Mouse (Mus musculus) hindbrain, postnatal 0 days (tissue): ENCODE data around the gene Pdik1l. TPM values are rescaled to one million over a fixed set of nuclear protein-coding genes. Genes with fewer than 3 reads are reported as not detected.

Experiments
- ATAC-seq: fragments of 200-750 bp; cut with Nextera tagmentation; 2 replicates; pipeline ENCODE4 v1.8.0; 2017; ENCODE audit warnings: mild to moderate bottlenecking, moderate TSS enrichment, moderate library complexity
- DNase-seq: peaks from one replicate; pipeline ENCODE4 v3.0.0-alpha.2; 2015; ENCODE audit warnings: low spot score
- H3K27ac ChIP-seq: fragments of 300-500 bp; sonication (generic); 2 replicates; pipeline ENCODE4 v1.5.1; 2014; ENCODE audit warnings: mild to moderate bottlenecking
- H3K27me3 ChIP-seq: fragments of 300-500 bp; sonication (generic); 2 replicates; pipeline ENCODE4 v1.6.1; 2014; ENCODE audit warnings: low read length, mixed read lengths; ENCODE audit not compliant: insufficient read depth
- H3K36me3 ChIP-seq: fragments of 300-500 bp; sonication (generic); 2 replicates; pipeline ENCODE4 v1.6.1; 2014; ENCODE audit warnings: low read length, mixed read lengths; ENCODE audit not compliant: insufficient read depth
- H3K4me1 ChIP-seq: fragments of 300-500 bp; sonication (generic); 2 replicates; pipeline ENCODE4 v1.6.1; 2014; ENCODE audit warnings: antibody characterized with exemption, low read length, mixed read lengths; ENCODE audit not compliant: insufficient read depth
- H3K4me2 ChIP-seq: fragments of 300-500 bp; sonication (generic); 2 replicates; pipeline ENCODE4 v1.6.1; 2014; ENCODE audit warnings: low read depth, mild to moderate bottlenecking, low read length, moderate library complexity, mixed read lengths
- H3K4me3 ChIP-seq: fragments of 300-500 bp; sonication (generic); 2 replicates; pipeline ENCODE4 v1.5.1; 2014; ENCODE audit warnings: low read length
- H3K9ac ChIP-seq: fragments of 300-500 bp; sonication (generic); replicated peaks from 2 replicates; pipeline ENCODE4 v1.6.1; 2014; ENCODE audit warnings: mild to moderate bottlenecking, low read length, moderate library complexity, mixed read lengths
- H3K9me3 ChIP-seq: fragments of 300-500 bp; sonication (generic); 2 replicates; pipeline ENCODE4 v1.6.1; 2016; ENCODE audit warnings: low read length, mixed read lengths
- CTCF ChIP-seq: IDR thresholded peaks from 2 replicates; pipeline ENCODE4 v1.5.1; 2016; ENCODE audit warnings: antibody characterized with exemption, control low read depth, low read depth
- WGBS: fragments of 180-500 bp; shearing (Covaris S2); extraction: QIAGEN DNeasy Blood & Tissue Kit; methylation state at CpG from one replicate; pipeline ENCODE4 v1.1.7; 2014; 5-methylcytosine and 5-hydroxymethylcytosine counted together
- polyA plus RNA-seq: library from polyadenylated mRNA; unstranded; fragments of >200 nt; fragmentation: Nextera tagmentation; extraction: Ambion mirVana; gene quantifications from 2 replicates; pipeline ENCODE4 v1.2.1, GENCODE M21; 2015
- total RNA-seq: library from RNA; depleted of rRNA; stranded (reverse); fragments of >200 nt; gene quantifications from 2 replicates; pipeline ENCODE4 v1.2.3, GENCODE M21; 2014

Pdik1l gene
- total and polyA plus RNA-seq, 2 experiments from 2014 or later: 24.8 to 35.2 TPM

GRCm38 (mm10) chr4:134253722-134254324 lies 33.9 kb downstream of the Pdik1l start, which contains the start of gene Grrp1:
TSS of gene Grrp1 (minus strand) at chr4:134254106.
- peak; percentile 16 for DNase-seq
- H3K4me3 ChIP-seq: peak within 1 kb of the TSS; percentile 52
- no peak within 1 kb of the TSS for H3K9ac ChIP-seq
- H3K36me3 ChIP-seq: no peaks in the 10 kb centered on the region
- WGBS: 2% methylated on average over 13 of the region's 13 CpGs
- peak within 1 kb of the TSS; percentile 36 for H3K4me2 ChIP-seq
- no peak for TF ChIP-seq CTCF
- no peaks in the 10 kb centered on the region for H3K9me3 ChIP-seq
- H3K4me1 ChIP-seq: peaks cover 17% of the 10 kb centered on the region
- ATAC-seq: no peak
- peaks cover 15% of the 10 kb centered on the region for H3K27me3 ChIP-seq
- peak within 1 kb of the TSS; percentile 46; the same call in 1 of the 2 replicates for H3K27ac ChIP-seq

GRCm38 (mm10) chr4:134252911-134253721 lies 34.6 kb downstream of the Pdik1l start:
- Histone ChIP-seq H3K27me3 (peaks cover 15% of the 10 kb centered on the region), H3K27ac (peak overlapping the region; percentile 46; the same call in 1 of the 2 replicates), H3K36me3 (no peaks in the 10 kb centered on the region), H3K9me3 (no peaks in the 10 kb centered on the region), H3K9ac (no peak overlapping the region), H3K4me3 (peak overlapping the region; percentile 52), H3K4me1 (peaks cover 17% of the 10 kb centered on the region), H3K4me2 (peak overlapping the region; percentile 68)
- TF ChIP-seq CTCF: no peak
- WGBS: 18% methylated on average over 15 of the region's 15 CpGs
- ATAC-seq: no peak
- DNase-seq: no peak

GRCm38 (mm10) chr4:134252131-134252910 lies 35.4 kb downstream of the Pdik1l start:
- Histone ChIP-seq H3K4me2 (peak overlapping the region; percentile 68), H3K27me3 (peaks cover 15% of the 10 kb centered on the region)

DNA sequence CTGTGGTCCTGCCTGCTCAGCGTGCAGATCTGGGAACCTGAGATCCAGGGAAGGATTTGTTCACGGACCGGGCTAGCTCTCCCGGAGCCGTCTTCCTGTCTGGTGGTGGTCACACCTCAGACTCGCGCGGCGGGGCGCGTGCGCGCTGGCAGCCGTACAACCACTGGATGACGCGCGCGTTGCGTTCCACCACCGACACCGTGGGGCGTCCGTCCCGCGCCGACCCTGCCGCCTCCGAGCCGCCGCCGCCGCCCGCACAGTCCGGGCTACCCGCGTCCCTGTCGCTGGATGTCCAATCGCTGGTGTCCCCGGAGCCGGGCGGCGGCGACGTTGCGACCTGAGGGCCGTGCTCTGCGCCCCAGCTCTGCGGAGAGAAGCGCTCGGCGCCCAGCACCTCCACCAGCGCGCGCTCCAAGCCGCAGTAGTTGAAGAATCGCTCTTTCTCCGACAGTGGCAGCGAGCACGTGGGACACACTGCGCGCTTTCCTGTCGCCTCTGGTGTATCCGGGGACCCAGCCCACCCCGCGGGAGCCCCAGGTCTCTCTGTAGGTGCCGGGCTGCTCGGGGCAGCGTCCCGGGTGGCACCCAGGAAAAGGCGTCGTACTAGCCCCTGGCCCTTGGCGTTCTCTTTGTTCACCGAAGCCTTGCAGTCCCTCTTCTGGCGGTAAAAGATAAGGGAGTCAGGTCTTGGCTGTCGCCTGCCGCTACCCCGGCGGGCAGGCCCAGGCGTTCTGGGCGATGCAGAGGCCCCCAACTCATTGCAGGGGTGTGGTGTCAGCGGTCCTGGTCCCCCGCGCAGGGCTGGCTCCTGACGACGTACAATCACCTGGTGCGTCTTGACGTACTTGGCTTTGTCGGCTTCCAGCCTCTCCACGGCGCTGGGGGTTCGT lies 36.2 kb downstream of the Pdik1l start:
- Histone ChIP-seq H3K36me3 (no peaks in the 10 kb centered on the region), H3K9me3 (no peaks in the 10 kb centered on the region), H3K4me3 (peak overlapping the region; percentile 52), H3K4me2 (peak overlapping the region; percentile 68), H3K4me1 (peaks cover 17% of the 10 kb centered on the region), H3K27me3 (peaks cover 15% of the 10 kb centered on the region), H3K9ac (peak overlapping the region; percentile 64), H3K27ac (peak overlapping the region; percentile 61)
- 2% methylated on average over 90 of the region's 91 CpGs for WGBS
- ATAC-seq (peak; percentile 72), DNase-seq (peak; percentile 83)
- no peak for TF ChIP-seq CTCF

More at GRCm38 (mm10) chr4:134252131-134252910, 35.4 kb downstream of the Pdik1l start:
- Histone ChIP-seq H3K4me3 (peak overlapping the region; percentile 52), H3K9me3 (no peaks in the 10 kb centered on the region), H3K9ac (peak overlapping the region; percentile 64), H3K27ac (peak overlapping the region; percentile 61; the same call in 1 of the 2 replicates), H3K4me1 (peaks cover 17% of the 10 kb centered on the region), H3K36me3 (no peaks in the 10 kb centered on the region)
- DNase-seq (peak; percentile 24), ATAC-seq (peak; percentile 6; the same call in 1 of the 2 replicates)
- no peak for TF ChIP-seq CTCF
- WGBS: 14% methylated on average over 22 of the region's 22 CpGs

DNA sequence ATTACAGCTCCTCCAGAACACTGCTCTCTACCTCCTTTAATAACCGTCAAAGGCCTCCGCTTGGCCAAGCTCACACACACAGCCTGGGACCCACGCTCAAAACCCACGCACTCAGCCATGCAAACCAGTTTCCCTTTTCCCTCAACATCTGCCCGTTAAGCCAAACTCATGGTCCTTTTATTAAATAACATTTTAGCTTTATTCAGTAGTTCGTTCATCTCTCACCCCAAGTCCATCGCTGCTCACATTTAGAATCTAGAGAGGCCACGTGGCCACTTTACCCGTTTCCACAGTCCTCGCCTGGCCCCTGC lies 36.8 kb downstream of the Pdik1l start:
- H3K27me3 ChIP-seq: peaks cover 15% of the 10 kb centered on the region
- no peak for ATAC-seq
- DNase-seq: no peak
- H3K4me3 ChIP-seq: peak overlapping the region; percentile 52
- H3K4me1 ChIP-seq: peaks cover 17% of the 10 kb centered on the region
- H3K27ac ChIP-seq: peak overlapping the region; percentile 61; the same call in 1 of the 2 replicates
- WGBS: 8% methylated on average over 10 of the region's 10 CpGs
- peak overlapping the region; percentile 68 for H3K4me2 ChIP-seq
- no peaks in the 10 kb centered on the region for H3K9me3 ChIP-seq
- no peak for TF ChIP-seq CTCF
- peak overlapping the region; percentile 64 for H3K9ac ChIP-seq
- no peaks in the 10 kb centered on the region for H3K36me3 ChIP-seq
